In genomic region chr11:116387086-116388071, GRCm38 (mm10) we compare ENCODE assay signal across 8 mouse cellular contexts. TPM values are rescaled to one million over a fixed set of nuclear protein-coding genes. Genes with fewer than 3 reads are reported as not detected.
DNase-seq lines count a peak whose midpoint lies in the region; ATAC-seq and TF ChIP-seq lines count a peak whose summit lies in the region.

No protein-coding gene starts in this region.

- H3K4me2 ChIP-seq in embryonic facial prominence, embryonic 12.5 days (replicated peaks): peak overlapping the region; percentile 42
- H3K4me2 ChIP-seq in hindbrain, embryonic 11.5 days (replicated peaks; ENCODE audit: low read depth, low read length): peak overlapping the region; percentile 5
- peak overlapping the region; percentile 9; the same call in 1 of the 2 replicates for H3K4me2 ChIP-seq in liver, embryonic 14.5 days (ENCODE audit: low read depth)
- peak overlapping the region; percentile 42 for H3K4me2 ChIP-seq in stomach, embryonic 16.5 days (ENCODE audit: low read depth, low read length)

- ATAC-seq in embryonic facial prominence, embryonic 12.5 days (ENCODE audit: insufficient number of reproducible peaks, insufficient read depth, low FRiP score, low TSS enrichment): no peak
- no peak for ATAC-seq in hindbrain, embryonic 11.5 days (ENCODE audit: low FRiP score)
- ATAC-seq in liver, embryonic 14.5 days (ENCODE audit: insufficient read depth): 0 out of 2 replicates have a peak, but pooled peaks have one; percentile 22
- ATAC-seq in stomach, embryonic 16.5 days (ENCODE audit: insufficient read depth, low FRiP score): peak; percentile 75; the same call in 1 of the 2 replicates

- H3K36me3 ChIP-seq in kidney, adult 2 months (ENCODE audit: control insufficient read depth, insufficient read depth, low read length): no peaks in the 10 kb centered on the region
- no peaks in the 10 kb centered on the region for H3K36me3 ChIP-seq in embryonic facial prominence, embryonic 12.5 days
- H3K36me3 ChIP-seq in hindbrain, embryonic 11.5 days (ENCODE audit: control insufficient read depth, insufficient read depth, low read length): no peaks in the 10 kb centered on the region
- no peaks in the 10 kb centered on the region for H3K36me3 ChIP-seq in liver, embryonic 14.5 days (replicated peaks; ENCODE audit: control insufficient read depth, insufficient read depth, low read depth)
- no peaks in the 10 kb centered on the region for H3K36me3 ChIP-seq in stomach, embryonic 16.5 days (ENCODE audit: control insufficient read depth, insufficient read depth, low read length)

- 13% methylated on average over 16 of the region's 16 CpGs for WGBS in kidney, adult 2 months
- 15% methylated on average over 15 of the region's 16 CpGs for WGBS in embryonic facial prominence, embryonic 12.5 days
- WGBS in hindbrain, embryonic 11.5 days: 18% methylated on average over 15 of the region's 16 CpGs
- 26% methylated on average over 16 of the region's 16 CpGs for WGBS in liver, embryonic 14.5 days (ENCODE audit: insufficient replicate concordance)
- WGBS in stomach, embryonic 16.5 days: 21% methylated on average over 13 of the region's 16 CpGs

- DNase-seq in kidney, adult 2 months: peak; percentile 44
- DNase-seq in kidney, adult 18-20 months: no peak
- DNase-seq in hindbrain, embryonic 11.5 days (ENCODE audit: low spot score): peak; percentile 49
- DNase-seq in liver, embryonic 14.5 days (ENCODE audit: low read depth in 3 of 3, low spot score in 3 of 3): no peak
- DNase-seq in urinary bladder, postnatal 25 days (ENCODE audit: low spot score): no peak
- no peak for DNase-seq in cerebellum, adult 11 months

- no peak overlapping the region; the same call in 1 of the 2 replicates for H3K27ac ChIP-seq in kidney, adult 2 months (ENCODE audit: insufficient read depth, low read depth, low read length)
- peak overlapping the region; percentile 83 for H3K27ac ChIP-seq in embryonic facial prominence, embryonic 12.5 days
- H3K27ac ChIP-seq in hindbrain, embryonic 11.5 days (ENCODE audit: low read depth, low read length): 0 out of 2 replicates have a peak overlapping the region, but pooled peaks have one; percentile 0
- no peak overlapping the region for H3K27ac ChIP-seq in liver, embryonic 14.5 days
- peak overlapping the region; percentile 72 for H3K27ac ChIP-seq in stomach, embryonic 16.5 days (ENCODE audit: low read length)

- peaks cover 10% of the 10 kb centered on the region; the same call in 1 of the 2 replicates for H3K4me1 ChIP-seq in kidney, adult 2 months (ENCODE audit: control insufficient read depth, insufficient read depth, low read length)
- peaks cover 29% of the 10 kb centered on the region for H3K4me1 ChIP-seq in embryonic facial prominence, embryonic 12.5 days
- H3K4me1 ChIP-seq in hindbrain, embryonic 11.5 days (replicated peaks; ENCODE audit: control insufficient read depth, insufficient read depth, low read length): no peaks in the 10 kb centered on the region; the same call in 1 of the 2 replicates
- peaks cover 0 to 17% of the 10 kb centered on the region in 2 experiments for H3K4me1 ChIP-seq in liver, embryonic 14.5 days (replicated peaks; ENCODE audit: control insufficient read depth in 2 of 2, insufficient read depth in 2 of 2, low read length in 1 of 2)
- peaks cover 13% of the 10 kb centered on the region for H3K4me1 ChIP-seq in stomach, embryonic 16.5 days (ENCODE audit: control insufficient read depth, insufficient read depth, low read length)

- H3K9ac ChIP-seq in embryonic facial prominence, embryonic 12.5 days: peak overlapping the region; percentile 1
- H3K9ac ChIP-seq in hindbrain, embryonic 11.5 days (ENCODE audit: low read depth, low read length): no peak overlapping the region
- H3K9ac ChIP-seq in liver, embryonic 14.5 days (replicated peaks): peak overlapping the region; percentile 11; the same call in 1 of the 2 replicates
- H3K9ac ChIP-seq in stomach, embryonic 16.5 days (ENCODE audit: low read length): peak overlapping the region; percentile 55

- H3K4me3 ChIP-seq in kidney, adult 2 months (ENCODE audit: insufficient read depth, low read depth, low read length): no peak overlapping the region; the same call in 1 of the 2 replicates
- H3K4me3 ChIP-seq in embryonic facial prominence, embryonic 12.5 days: no peak overlapping the region; the same call in 1 of the 2 replicates
- no peak overlapping the region for H3K4me3 ChIP-seq in hindbrain, embryonic 11.5 days (ENCODE audit: low read depth, low read length)
- no peak overlapping the region for H3K4me3 ChIP-seq in liver, embryonic 14.5 days (ENCODE audit: insufficient read depth in 1 of 2, low read depth in 2 of 2, low read length in 2 of 2)
- H3K4me3 ChIP-seq in stomach, embryonic 16.5 days (replicated peaks; ENCODE audit: low read length): peak overlapping the region; percentile 21

- no peaks in the 10 kb centered on the region for H3K9me3 ChIP-seq in embryonic facial prominence, embryonic 12.5 days
- H3K9me3 ChIP-seq in hindbrain, embryonic 11.5 days (ENCODE audit: control insufficient read depth, low read length): no peaks in the 10 kb centered on the region
- H3K9me3 ChIP-seq in liver, embryonic 14.5 days (ENCODE audit: control insufficient read depth, low read length): no peaks in the 10 kb centered on the region
- no peaks in the 10 kb centered on the region for H3K9me3 ChIP-seq in stomach, embryonic 16.5 days (replicated peaks; ENCODE audit: control insufficient read depth, low read length)

- H3K27me3 ChIP-seq in kidney, adult 2 months (replicated peaks; ENCODE audit: control insufficient read depth, insufficient read depth, low read length): no peaks in the 10 kb centered on the region
- no peaks in the 10 kb centered on the region for H3K27me3 ChIP-seq in embryonic facial prominence, embryonic 12.5 days
- H3K27me3 ChIP-seq in hindbrain, embryonic 11.5 days (ENCODE audit: control insufficient read depth, insufficient read depth, low read length): no peaks in the 10 kb centered on the region
- no peaks in the 10 kb centered on the region for H3K27me3 ChIP-seq in liver, embryonic 14.5 days (ENCODE audit: control insufficient read depth, insufficient read depth, low read length)
- no peaks in the 10 kb centered on the region for H3K27me3 ChIP-seq in stomach, embryonic 16.5 days (ENCODE audit: control insufficient read depth, insufficient read depth, low read length)

- no peak for TF ChIP-seq CTCF in kidney, adult 2 months (conservative IDR thresholded peaks at IDR 0.05; ENCODE audit: insufficient read depth, insufficient read length, low read depth, low read length)
- TF ChIP-seq CTCF in liver, embryonic 14.5 days (IDR thresholded peaks at IDR 0.05; ENCODE audit: low read depth): no peak

- TF ChIP-seq EP300 in liver, embryonic 14.5 days (IDR thresholded peaks at IDR 0.05; ENCODE audit: low read depth): no peak

- TF ChIP-seq POLR2A in kidney, adult 2 months (IDR thresholded peaks at IDR 0.05; ENCODE audit: low read depth, low read length): no peak

RNA-seq across cellular contexts. Expression of gene Rnf157, which starts 25.5 kb away (rescaled TPM):
- polyA plus RNA-seq in kidney, adult 2 months (2012; rRNA removed): 2.5 and 2.9 TPM in 2 replicates
- 27.4 and 33.3 TPM in 2 replicates for polyA plus RNA-seq in embryonic facial prominence, embryonic 12.5 days (2016; fragmentation: Nextera tagmentation; extraction: Ambion mirVana)
- 16.0 and 23.1 TPM in 2 replicates for polyA plus RNA-seq in hindbrain, embryonic 11.5 days (2014; fragmentation: Nextera tagmentation; extraction: Ambion mirVana)
- polyA plus RNA-seq in liver, embryonic 14.5 days (2012; rRNA removed): 0.57 and 0.75 TPM in 2 replicates
- 0.66 and 1.2 TPM in 2 replicates for polyA plus RNA-seq in liver, embryonic 14.5 days (2014; fragmentation: Nextera tagmentation; extraction: Ambion mirVana)
- polyA plus RNA-seq in stomach, embryonic 16.5 days (2015; fragmentation: Nextera tagmentation; extraction: Ambion mirVana): 5.2 TPM in 2 replicates

RNA-seq across cellular contexts. Expression of gene Ubald2, which starts 46.5 kb away (rescaled TPM):
- polyA plus RNA-seq in kidney, adult 2 months (2012; rRNA removed): 195 and 211 TPM in 2 replicates
- 32.3 and 44.1 TPM in 2 replicates for polyA plus RNA-seq in embryonic facial prominence, embryonic 12.5 days (2016; fragmentation: Nextera tagmentation; extraction: Ambion mirVana)
- polyA plus RNA-seq in hindbrain, embryonic 11.5 days (2014; fragmentation: Nextera tagmentation; extraction: Ambion mirVana): 77.9 and 81.2 TPM in 2 replicates
- 58.9 and 70.9 TPM in 2 replicates for polyA plus RNA-seq in liver, embryonic 14.5 days (2012; rRNA removed)
- polyA plus RNA-seq in liver, embryonic 14.5 days (2014; fragmentation: Nextera tagmentation; extraction: Ambion mirVana): 50.3 and 55.4 TPM in 2 replicates
- polyA plus RNA-seq in stomach, embryonic 16.5 days (2015; fragmentation: Nextera tagmentation; extraction: Ambion mirVana): 30.2 and 34.8 TPM in 2 replicates

RNA-seq across cellular contexts. Expression of gene Foxj1, which starts 52.2 kb away (rescaled TPM):
- 0.80 and 1.0 TPM in 2 replicates for polyA plus RNA-seq in kidney, adult 2 months (2012; rRNA removed)
- polyA plus RNA-seq in embryonic facial prominence, embryonic 12.5 days (2016; fragmentation: Nextera tagmentation; extraction: Ambion mirVana): 1.0 and 1.8 TPM in 2 replicates
- polyA plus RNA-seq in hindbrain, embryonic 11.5 days (2014; fragmentation: Nextera tagmentation; extraction: Ambion mirVana): 10.0 and 10.1 TPM in 2 replicates
- polyA plus RNA-seq in liver, embryonic 14.5 days (2012; rRNA removed): 1.2 and 1.4 TPM in 2 replicates
- 0.76 and 0.80 TPM in 2 replicates for polyA plus RNA-seq in liver, embryonic 14.5 days (2014; fragmentation: Nextera tagmentation; extraction: Ambion mirVana)
- polyA plus RNA-seq in stomach, embryonic 16.5 days (2015; fragmentation: Nextera tagmentation; extraction: Ambion mirVana): 0.39 and 0.41 TPM in 2 replicates

Comparison
In these comparisons a context has a peak if more than half of its experiments do, and no peak if none do; other contexts are left out.
1. DNase-seq: peak in kidney, adult 2 months (single experiment) and hindbrain, embryonic 11.5 days (single experiment); none in kidney, adult 18-20 months (single experiment), liver, embryonic 14.5 days (0 of 3), urinary bladder, postnatal 25 days (single experiment) and cerebellum, adult 11 months (single experiment).
2. H3K27ac ChIP-seq: peak in embryonic facial prominence, embryonic 12.5 days (single experiment), hindbrain, embryonic 11.5 days (single experiment) and stomach, embryonic 16.5 days (single experiment); none in kidney, adult 2 months (single experiment) and liver, embryonic 14.5 days (single experiment).
3. ATAC-seq: peak in liver, embryonic 14.5 days (single experiment) and stomach, embryonic 16.5 days (single experiment); none in embryonic facial prominence, embryonic 12.5 days (single experiment) and hindbrain, embryonic 11.5 days (single experiment).
4. Peak in every context shown above with its lines, with median percentiles within 50 percentile points of each other: H3K4me2 ChIP-seq.